Mouse (Mus musculus) spleen, adult 2 months (tissue): ENCODE measurements at regions not wholly inside any gene's neighbourhood (a gene's known extent, or its start where the extent isn't known, plus 50 kb on each side); places are given as distances from the start of the nearest gene placed in this dataset.

ENCODE experiments used
- DNase-seq, 2 experiments: peaks; one replicate each; pipeline versions ENCODE4 v3.0.0 to v3.0.0-alpha.2; 2012 to 2021; ENCODE audit warnings: low spot score in 2 of 2, low read depth in 1 of 2
- H3K27ac ChIP-seq: fragments of 200-500 bp; 2 replicates; pipeline ENCODE4 v1.5.1; 2012; ENCODE audit warnings: low read length, inconsistent platforms; ENCODE audit not compliant: insufficient read depth
- H3K27me3 ChIP-seq: fragments of 200-500 bp; 2 replicates; pipeline ENCODE4 v1.6.1; 2012; ENCODE audit warnings: mild to moderate bottlenecking, moderate library complexity, low read length, inconsistent platforms; ENCODE audit not compliant: control insufficient read depth, insufficient read depth
- H3K36me3 ChIP-seq: fragments of 200-500 bp; 2 replicates; pipeline ENCODE4 v1.6.1; 2012; ENCODE audit warnings: mild to moderate bottlenecking, low read length, inconsistent platforms; ENCODE audit not compliant: control insufficient read depth, insufficient read depth
- H3K4me1 ChIP-seq: fragments of 200-500 bp; 2 replicates; pipeline ENCODE4 v1.6.1; 2011; ENCODE audit warnings: inconsistent platforms; ENCODE audit not compliant: control insufficient read depth, insufficient read depth, insufficient read length
- H3K4me3 ChIP-seq: fragments of 200-500 bp; 2 replicates; pipeline ENCODE4 v1.5.1; 2011; ENCODE audit warnings: mild to moderate bottlenecking, inconsistent platforms; ENCODE audit not compliant: insufficient read depth, insufficient read length; ENCODE audit errors: extremely low read depth
- CTCF ChIP-seq: fragments of 200-500 bp; IDR thresholded peaks from 2 replicates; pipeline ENCODE4 v1.5.1; 2011; ENCODE audit warnings: mild to moderate bottlenecking, inconsistent platforms; ENCODE audit not compliant: insufficient read depth, insufficient read length, insufficient replicate concordance; ENCODE audit errors: extremely low read depth
- POLR2A ChIP-seq: fragments of 200-500 bp; IDR thresholded peaks from 2 replicates; pipeline ENCODE4 v1.6.1; 2011; ENCODE audit warnings: low read depth, low read length, inconsistent platforms
- WGBS: fragments of 180-500 bp; shearing (Covaris S2); methylation state at CpG from one replicate; pipeline ENCODE4 v1.1.7; 2018; 5-methylcytosine and 5-hydroxymethylcytosine counted together

GRCm38 (mm10) chr8:26304566-26304965 lies 185.2 kb downstream of the Gm45692 start:
- WGBS = 88% methylated on average over 6 of the region's 6 CpGs

GRCm38 (mm10) chr8:26305061-26305879 lies 185.9 kb downstream of the Gm45692 start:
- 81% methylated on average over 18 of the region's 18 CpGs for WGBS
- H3K36me3 ChIP-seq = no peaks in the 10 kb centered on the region
- H3K27me3 ChIP-seq = no peaks in the 10 kb centered on the region
- DNase-seq = no peak
- H3K4me1 ChIP-seq = no peaks in the 10 kb centered on the region
- TF ChIP-seq POLR2A (no peak), CTCF (no peak)
- no peak overlapping the region for H3K27ac ChIP-seq
- H3K4me3 ChIP-seq = no peak overlapping the region

More at GRCm38 (mm10) chr8:26304566-26304965, 185.2 kb downstream of the Gm45692 start:
- no peak overlapping the region for H3K4me3 ChIP-seq
- no peak overlapping the region for H3K27ac ChIP-seq
- no peaks in the 10 kb centered on the region for H3K4me1 ChIP-seq
- H3K36me3 ChIP-seq = no peaks in the 10 kb centered on the region
- no peaks in the 10 kb centered on the region for H3K27me3 ChIP-seq
- TF ChIP-seq CTCF (no peak), POLR2A (no peak)
- no peak for DNase-seq

GRCm38 (mm10) chr8:26308121-26308641 lies 188.8 kb downstream of the Gm45692 start:
- Histone ChIP-seq H3K4me3 (no peak overlapping the region), H3K36me3 (no peaks in the 10 kb centered on the region), H3K27me3 (no peaks in the 10 kb centered on the region), H3K4me1 (no peaks in the 10 kb centered on the region), H3K27ac (no peak overlapping the region)
- TF ChIP-seq POLR2A = no peak
- no peak for TF ChIP-seq CTCF
- no peak for DNase-seq
- WGBS = 73% methylated on average over 15 of the region's 15 CpGs

- no peak for DNase-seq
- H3K27me3 ChIP-seq = no peaks in the 10 kb centered on the region
- no peaks in the 10 kb centered on the region for H3K36me3 ChIP-seq
- no peaks in the 10 kb centered on the region for H3K4me1 ChIP-seq
- H3K4me3 ChIP-seq = no peak overlapping the region
- WGBS = 86% methylated on average over 6 of the region's 6 CpGs
- no peak overlapping the region for H3K27ac ChIP-seq
- no peak for TF ChIP-seq CTCF
- TF ChIP-seq POLR2A = no peak
These were observed 190.4 kb downstream of the Gm45692 start for GRCm38 (mm10) chr8:26309764-26310163.

GRCm38 (mm10) chr8:26323606-26324350 lies 204.4 kb downstream of the Gm45692 start:
- DNase-seq = no peak
- Histone ChIP-seq H3K27ac (no peak overlapping the region), H3K4me3 (no peak overlapping the region), H3K36me3 (no peaks in the 10 kb centered on the region), H3K4me1 (no peaks in the 10 kb centered on the region), H3K27me3 (no peaks in the 10 kb centered on the region)
- no peak for TF ChIP-seq CTCF
- TF ChIP-seq POLR2A = no peak
- WGBS = 91% methylated on average over 12 of the region's 12 CpGs

GRCm38 (mm10) chr8:26324606-26325005 lies 205.3 kb downstream of the Gm45692 start:
- Histone ChIP-seq H3K27me3 (no peaks in the 10 kb centered on the region), H3K4me1 (no peaks in the 10 kb centered on the region), H3K27ac (no peak overlapping the region), H3K4me3 (no peak overlapping the region), H3K36me3 (no peaks in the 10 kb centered on the region)
- no peak for TF ChIP-seq POLR2A
- 81% methylated on average over 3 of the region's 3 CpGs for WGBS
- DNase-seq = no peak
